12 mouse cellular contexts compared by ENCODE assay signal in genomic region chr4:97439288-97440029, GRCm38 (mm10).
DNase-seq lines count a peak whose midpoint lies in the region; ATAC-seq and TF ChIP-seq lines count a peak whose summit lies in the region.
"Had no signal": no experiment of that assay in that cellular context is flagged by ENCODE, and none has a peak within 500 bp of the region (broad histone marks: within the 10 kb centered on the region; RNA-seq: fewer than 3 reads in every experiment).

No protein-coding gene starts in this region.

- H3K27me3 ChIP-seq in forebrain, embryonic 15.5 days: no peaks in the 10 kb centered on the region
- no peaks in the 10 kb centered on the region for H3K27me3 ChIP-seq in forebrain, embryonic 12.5 days
- H3K27me3 ChIP-seq in midbrain, embryonic 14.5 days (ENCODE audit: control insufficient read depth, insufficient read depth, low read length): no peaks in the 10 kb centered on the region
- no peaks in the 10 kb centered on the region for H3K27me3 ChIP-seq in midbrain, embryonic 11.5 days (ENCODE audit: control insufficient read depth, insufficient read depth, low read length)
- H3K27me3 ChIP-seq in thymus, adult 2 months (ENCODE audit: control insufficient read depth, insufficient read depth, low read length): no peaks in the 10 kb centered on the region
- H3K27me3 ChIP-seq: embryonic facial prominence, embryonic 15.5 days had no signal

- no peaks in the 10 kb centered on the region for H3K36me3 ChIP-seq in forebrain, embryonic 15.5 days
- H3K36me3 ChIP-seq in forebrain, embryonic 12.5 days (replicated peaks): no peaks in the 10 kb centered on the region
- no peaks in the 10 kb centered on the region for H3K36me3 ChIP-seq in midbrain, embryonic 14.5 days (ENCODE audit: control insufficient read depth, insufficient read depth, low read length)
- H3K36me3 ChIP-seq in midbrain, embryonic 11.5 days (ENCODE audit: control insufficient read depth, insufficient read depth, low read length): no peaks in the 10 kb centered on the region
- H3K36me3 ChIP-seq in thymus, adult 2 months (ENCODE audit: control insufficient read depth, insufficient read depth, low read length): no peaks in the 10 kb centered on the region
- H3K36me3 ChIP-seq: embryonic facial prominence, embryonic 15.5 days had no signal

- no peak for TF ChIP-seq CTCF in thymus, adult 2 months (IDR thresholded peaks at IDR 0.05; ENCODE audit: borderline replicate concordance, control insufficient read depth, extremely low read depth, insufficient read depth, low read length, poor library complexity)

- WGBS in forebrain, embryonic 15.5 days: 42% methylated on average over 5 of the region's 5 CpGs
- WGBS in forebrain, embryonic 12.5 days: 68% methylated on average over 5 of the region's 5 CpGs
- WGBS in midbrain, embryonic 14.5 days: 69% methylated on average over 5 of the region's 5 CpGs
- WGBS in midbrain, embryonic 11.5 days: 75% methylated on average over 5 of the region's 5 CpGs
- 86% methylated on average over 5 of the region's 5 CpGs for WGBS in thymus, adult 2 months

- H3K9me3 ChIP-seq in forebrain, embryonic 15.5 days: no peaks in the 10 kb centered on the region
- no peaks in the 10 kb centered on the region for H3K9me3 ChIP-seq in forebrain, embryonic 12.5 days
- no peaks in the 10 kb centered on the region for H3K9me3 ChIP-seq in midbrain, embryonic 14.5 days (ENCODE audit: control insufficient read depth, low read length)
- no peaks in the 10 kb centered on the region for H3K9me3 ChIP-seq in midbrain, embryonic 11.5 days (ENCODE audit: control insufficient read depth, low read length)
- H3K9me3 ChIP-seq: embryonic facial prominence, embryonic 15.5 days had no signal

- no peak overlapping the region for H3K27ac ChIP-seq in forebrain, embryonic 15.5 days (replicated peaks)
- H3K27ac ChIP-seq in forebrain, embryonic 12.5 days: no peak overlapping the region
- H3K27ac ChIP-seq in midbrain, embryonic 14.5 days (replicated peaks; ENCODE audit: low read depth, low read length): no peak overlapping the region
- no peak overlapping the region for H3K27ac ChIP-seq in midbrain, embryonic 11.5 days (ENCODE audit: low read depth, low read length)
- no peak overlapping the region for H3K27ac ChIP-seq in thymus, adult 2 months (ENCODE audit: control insufficient read depth, insufficient read depth, low read length)
- H3K27ac ChIP-seq: embryonic facial prominence, embryonic 15.5 days had no signal

- no peak overlapping the region for H3K9ac ChIP-seq in forebrain, embryonic 15.5 days (replicated peaks)
- H3K9ac ChIP-seq in forebrain, embryonic 12.5 days: no peak overlapping the region
- H3K9ac ChIP-seq in midbrain, embryonic 14.5 days (replicated peaks; ENCODE audit: low read length): no peak overlapping the region
- H3K9ac ChIP-seq in midbrain, embryonic 11.5 days (ENCODE audit: low read length): no peak overlapping the region
- H3K9ac ChIP-seq: embryonic facial prominence, embryonic 15.5 days had no signal

- peak; percentile 42 for DNase-seq in midbrain, embryonic 14.5 days
- no peak for DNase-seq in midbrain, embryonic 11.5 days (ENCODE audit: low spot score, missing footprints)
- DNase-seq in brain, adult 2 months (ENCODE audit: low read depth, low spot score): peak; percentile 59
- peak; percentile 30 to 74 for DNase-seq in cerebellum, postnatal 4 days (ENCODE audit: low spot score in 2 of 2)
- no peak for DNase-seq in thymus, adult 2 months
- no peak for DNase-seq in layer of hippocampus, adult 9-10 months (ENCODE audit: low spot score)
- DNase-seq: gastrocnemius, postnatal 10 days; kidney, postnatal 14 days; lung, adult 18-20 months had no signal

- H3K4me2 ChIP-seq in forebrain, embryonic 15.5 days (replicated peaks): no peak overlapping the region
- no peak overlapping the region for H3K4me2 ChIP-seq in forebrain, embryonic 12.5 days
- H3K4me2 ChIP-seq in midbrain, embryonic 14.5 days (ENCODE audit: low read length): no peak overlapping the region
- H3K4me2 ChIP-seq in midbrain, embryonic 11.5 days: no peak overlapping the region
- H3K4me2 ChIP-seq: embryonic facial prominence, embryonic 15.5 days had no signal

- H3K4me1 ChIP-seq in forebrain, embryonic 15.5 days: peaks cover 10% of the 10 kb centered on the region
- H3K4me1 ChIP-seq in forebrain, embryonic 12.5 days: no peaks in the 10 kb centered on the region
- no peaks in the 10 kb centered on the region for H3K4me1 ChIP-seq in midbrain, embryonic 14.5 days (ENCODE audit: control insufficient read depth, insufficient read depth, low read length)
- H3K4me1 ChIP-seq in midbrain, embryonic 11.5 days (ENCODE audit: control insufficient read depth, insufficient read depth, low read length): no peaks in the 10 kb centered on the region
- H3K4me1 ChIP-seq in thymus, adult 2 months (replicated peaks; ENCODE audit: control insufficient read depth, insufficient read depth, low read length): no peaks in the 10 kb centered on the region
- H3K4me1 ChIP-seq: embryonic facial prominence, embryonic 15.5 days had no signal

- TF ChIP-seq POLR2A in thymus, adult 2 months (IDR thresholded peaks at IDR 0.05; ENCODE audit: control insufficient read depth, extremely low read depth, insufficient read depth, low read length, poor library complexity): no peak

- 0 out of 2 replicates have a peak, but pooled peaks have one; percentile 67 for ATAC-seq in forebrain, embryonic 15.5 days (replicated peaks)
- no peak for ATAC-seq in forebrain, embryonic 12.5 days (ENCODE audit: low FRiP score)
- ATAC-seq in midbrain, embryonic 14.5 days (ENCODE audit: low FRiP score, low TSS enrichment): peak; percentile 58; the same call in 1 of the 2 replicates
- no peak for ATAC-seq in midbrain, embryonic 11.5 days (ENCODE audit: low FRiP score)

- no peak overlapping the region for H3K4me3 ChIP-seq in forebrain, embryonic 15.5 days
- H3K4me3 ChIP-seq in forebrain, embryonic 12.5 days (replicated peaks): no peak overlapping the region
- no peak overlapping the region for H3K4me3 ChIP-seq in midbrain, embryonic 14.5 days (replicated peaks; ENCODE audit: low read depth, low read length)
- no peak overlapping the region for H3K4me3 ChIP-seq in midbrain, embryonic 11.5 days (ENCODE audit: low read depth, low read length)
- H3K4me3 ChIP-seq in thymus, adult 2 months (ENCODE audit: control insufficient read depth, insufficient read depth, low read length): no peak overlapping the region
- H3K4me3 ChIP-seq: embryonic facial prominence, embryonic 15.5 days had no signal

Comparison
In these comparisons a context has a peak if more than half of its experiments do, and no peak if none do; other contexts are left out.
1. ATAC-seq: peak in forebrain, embryonic 15.5 days (single experiment) and midbrain, embryonic 14.5 days (single experiment); none in forebrain, embryonic 12.5 days (single experiment) and midbrain, embryonic 11.5 days (single experiment).
2. DNase-seq: peak in midbrain, embryonic 14.5 days (single experiment), brain, adult 2 months (single experiment) and cerebellum, postnatal 4 days (2 of 2); none in midbrain, embryonic 11.5 days (single experiment), thymus, adult 2 months (single experiment) and layer of hippocampus, adult 9-10 months (single experiment).